ENCODE assay signal across 9 mouse cellular contexts in genomic region chr11:60953803-60954202, GRCm38 (mm10). TPM values are rescaled to one million over a fixed set of nuclear protein-coding genes. Genes with fewer than 3 reads are reported as not detected.
DNase-seq lines count a peak whose midpoint lies in the region; ATAC-seq lines count a peak whose summit lies in the region.
"Had no signal": no experiment of that assay in that cellular context is flagged by ENCODE, and none has a peak within 500 bp of the region (broad histone marks: within the 10 kb centered on the region; RNA-seq: fewer than 3 reads in every experiment).

No protein-coding gene starts in this region.

- ATAC-seq in hindbrain, embryonic 15.5 days (ENCODE audit: low FRiP score, low read depth), result peak; percentile 96

- H3K36me3 ChIP-seq in hindbrain, embryonic 15.5 days, result peaks cover 9% of the 10 kb centered on the region; the same call in 1 of the 2 replicates

- peak; percentile 43 for DNase-seq in T-cell, adult 2 months (ENCODE audit: low spot score)
- peak; percentile 76 to 92 for DNase-seq in cerebellum, postnatal 4 days (ENCODE audit: low spot score in 2 of 2)
- peak; percentile 89 for DNase-seq in gastrocnemius, adult 18-20 months (ENCODE audit: low spot score)
- peak; percentile 80 for DNase-seq in left cerebral cortex, adult 11 months (ENCODE audit: low spot score)
- DNase-seq in lung, postnatal 25 days (ENCODE audit: low spot score), result peak; percentile 92
- DNase-seq in retina, postnatal 7 days (ENCODE audit: low read depth, low spot score), result peak; percentile 84
- peak; percentile 87 for DNase-seq in thymus, postnatal 4 days

- 0 out of 2 replicates have a peak overlapping the region, but pooled peaks have one; percentile 6 for H3K9ac ChIP-seq in hindbrain, embryonic 15.5 days

- no peaks in the 10 kb centered on the region for H3K27me3 ChIP-seq in hindbrain, embryonic 15.5 days

- peak overlapping the region; percentile 39 for H3K4me2 ChIP-seq in hindbrain, embryonic 15.5 days

- H3K4me3 ChIP-seq in hindbrain, embryonic 15.5 days, result 0 out of 2 replicates have a peak overlapping the region, but pooled peaks have one; percentile 5

- H3K27ac ChIP-seq in hindbrain, embryonic 15.5 days (replicated peaks), result no peak overlapping the region
- H3K27ac ChIP-seq: macrophage had no signal

- H3K9me3 ChIP-seq in hindbrain, embryonic 15.5 days, result no peaks in the 10 kb centered on the region

- peaks cover 10% of the 10 kb centered on the region for H3K4me1 ChIP-seq in hindbrain, embryonic 15.5 days (replicated peaks)

- 6% methylated on average over 15 of the region's 15 CpGs for WGBS in hindbrain, embryonic 15.5 days

RNA-seq across cellular contexts. Expression of gene Map2k3, which starts 22.0 kb away (rescaled TPM):
- 100 to 1,000 TPM; 105 to 173 TPM for total RNA-seq in gastrocnemius, adult 18-20 months (2021)
- polyA plus RNA-seq in hindbrain, embryonic 15.5 days (2015; fragmentation: Nextera tagmentation; extraction: Ambion mirVana), result 31.5 and 31.8 TPM in 2 replicates

RNA-seq across cellular contexts. Expression of gene Natd1, which starts 39.3 kb away (rescaled TPM):
- total RNA-seq in gastrocnemius, adult 18-20 months (2021), result 10 to 100 TPM in 1 of 2 experiments, 1 to 10 TPM in 1; 8.2 to 10.3 TPM
- polyA plus RNA-seq in hindbrain, embryonic 15.5 days (2015; fragmentation: Nextera tagmentation; extraction: Ambion mirVana), result 30.8 and 32.9 TPM in 2 replicates
